Mouse (Mus musculus) MEL (cell line): ENCODE measurements around the gene Sparcl1. TPM values are rescaled to one million over a fixed set of nuclear protein-coding genes. Genes with fewer than 3 reads are reported as not detected.

Experiments used
- DNase-seq: peaks from one replicate; pipeline ENCODE4 v3.0.0; 2011; ENCODE audit warnings: low read depth, low spot score
- H3K27ac ChIP-seq: 2 replicates; pipeline ENCODE4 v1.5.1; 2012; ENCODE audit warnings: low read depth, mild to moderate bottlenecking, control low read depth, low read length, moderate library complexity; ENCODE audit not compliant: control insufficient read depth
- H3K27me3 ChIP-seq, 2 experiments: fragments of 150-350 bp in 1 of 2; sonication (generic) in 1 of 2; 2 replicates each; pipeline ENCODE4 v1.6.1; 2012; ENCODE audit warnings: low read length in 2 of 2, mild to moderate bottlenecking in 2 of 2, improper control_type of control experiment in 1 of 2, moderate library complexity in 1 of 2; ENCODE audit not compliant: insufficient read depth in 2 of 2, control insufficient read depth in 1 of 2
- H3K36me3 ChIP-seq, 2 experiments: 2 replicates each; pipeline ENCODE4 v1.6.1; 2012 to 2014; ENCODE audit warnings: low read length in 2 of 2, improper control_type of control experiment in 1 of 2, inconsistent platforms in 1 of 2, mild to moderate bottlenecking in 1 of 2; ENCODE audit not compliant: insufficient read depth in 2 of 2, control insufficient read depth in 1 of 2
- H3K4me1 ChIP-seq, 2 experiments: fragments of 150-350 bp in 1 of 2; sonication (generic) in 1 of 2; 2 replicates each; pipeline ENCODE4 v1.6.1; 2012; ENCODE audit warnings: low read length in 2 of 2, improper control_type of control experiment in 1 of 2, mild to moderate bottlenecking in 1 of 2; ENCODE audit not compliant: insufficient read depth in 2 of 2, control insufficient read depth in 1 of 2
- H3K4me3 ChIP-seq, 2 experiments: fragments of 150-350 bp in 1 of 2; sonication (generic) in 1 of 2; 2 replicates each; pipeline ENCODE4 v1.5.1; 2012; ENCODE audit warnings: low read depth in 2 of 2, low read length in 2 of 2, mild to moderate bottlenecking in 2 of 2, moderate library complexity in 2 of 2, control low read depth in 1 of 2, improper control_type of control experiment in 1 of 2; ENCODE audit not compliant: control insufficient read depth in 1 of 2, insufficient read depth in 1 of 2
- H3K79me2 ChIP-seq: 2 replicates; pipeline ENCODE4 v1.6.1; 2012; ENCODE audit warnings: mild to moderate bottlenecking, low read length, moderate library complexity; ENCODE audit not compliant: control insufficient read depth, poor library complexity, insufficient read depth
- H3K9ac ChIP-seq: 2 replicates; pipeline ENCODE4 v1.6.1; 2012; ENCODE audit warnings: low read depth, mild to moderate bottlenecking, control low read depth, low read length, moderate library complexity; ENCODE audit not compliant: control insufficient read depth, poor library complexity, severe bottlenecking
- H3K9me3 ChIP-seq: fragments of 150-350 bp; sonication (generic); replicated peaks from 2 replicates; pipeline ENCODE4 v1.6.1; 2012; ENCODE audit warnings: mild to moderate bottlenecking, low read length, improper control_type of control experiment, moderate library complexity; ENCODE audit not compliant: insufficient read depth
- BHLHE40 ChIP-seq: IDR thresholded peaks from 2 replicates; pipeline ENCODE4 v1.6.1; 2012; ENCODE audit warnings: low read depth, mild to moderate bottlenecking, inconsistent platforms, low read length, improper control_type of control experiment, borderline replicate concordance
- CHD2 ChIP-seq: IDR thresholded peaks from 2 replicates; pipeline ENCODE4 v1.6.1; 2011; ENCODE audit warnings: low read length, improper control_type of control experiment
- CTCF ChIP-seq, 3 experiments: IDR thresholded peaks in 2 of 3; conservative IDR thresholded peaks in 1 of 3; 2 replicates each; pipeline ENCODE4 v1.5.1; 2011 to 2012; ENCODE audit warnings: low read length in 3 of 3, low read depth in 2 of 3, mild to moderate bottlenecking in 2 of 3, improper control_type of control experiment in 1 of 3, inconsistent platforms in 1 of 3, mixed read lengths in 1 of 3, moderate library complexity in 1 of 3; ENCODE audit not compliant: control insufficient read depth in 1 of 3, insufficient read depth in 1 of 3, poor library complexity in 1 of 3, severe bottlenecking in 1 of 3
- GABPA ChIP-seq: IDR thresholded peaks from 2 replicates; pipeline ENCODE4 v1.6.1; 2012; ENCODE audit warnings: low read depth, mild to moderate bottlenecking, inconsistent platforms, low read length, improper control_type of control experiment, moderate library complexity
- JUND ChIP-seq: IDR thresholded peaks from 2 replicates; pipeline ENCODE4 v1.6.1; 2011; ENCODE audit warnings: low read depth, mild to moderate bottlenecking, improper control_type of control experiment, low read length
- MAX ChIP-seq: IDR thresholded peaks from 2 replicates; pipeline ENCODE4 v1.6.1; 2011; ENCODE audit warnings: low read length, improper control_type of control experiment
- MXI1 ChIP-seq: IDR thresholded peaks from 2 replicates; pipeline ENCODE4 v1.6.1; 2011; ENCODE audit warnings: mild to moderate bottlenecking, low read depth, low read length, improper control_type of control experiment
- MYB ChIP-seq: IDR thresholded peaks from 2 replicates; pipeline ENCODE4 v1.6.1; 2011; ENCODE audit warnings: mild to moderate bottlenecking, low read depth, low read length, improper control_type of control experiment
- NELFE ChIP-seq: IDR thresholded peaks from 2 replicates; pipeline ENCODE4 v1.6.1; 2011; ENCODE audit warnings: low read depth, low read length, improper control_type of control experiment
- NRF1 ChIP-seq: IDR thresholded peaks from 2 replicates; pipeline ENCODE4 v1.6.1; 2014; ENCODE audit warnings: low read depth, mild to moderate bottlenecking, inconsistent platforms, low read length, improper control_type of control experiment, moderate library complexity; ENCODE audit not compliant: poor library complexity, insufficient read depth, severe bottlenecking
- POLR2AphosphoS2 ChIP-seq: IDR thresholded peaks from 2 replicates; pipeline ENCODE4 v1.6.1; 2011; ENCODE audit warnings: low read length, improper control_type of control experiment
- POLR2AphosphoS5 ChIP-seq: IDR thresholded peaks from 2 replicates; pipeline ENCODE4 v1.6.1; 2012; ENCODE audit warnings: low read depth, borderline replicate concordance, mild to moderate bottlenecking, inconsistent platforms, low read length, moderate library complexity, mixed read lengths
- RAD21 ChIP-seq: IDR thresholded peaks from 2 replicates; pipeline ENCODE4 v1.6.1; 2011; ENCODE audit warnings: mild to moderate bottlenecking, low read depth, low read length, improper control_type of control experiment
- SIN3A ChIP-seq: IDR thresholded peaks from 2 replicates; pipeline ENCODE4 v1.6.1; 2012; ENCODE audit warnings: low read length, improper control_type of control experiment, inconsistent platforms
- SMC3 ChIP-seq: IDR thresholded peaks from 2 replicates; pipeline ENCODE4 v1.6.1; 2011; ENCODE audit warnings: low read depth, low read length, improper control_type of control experiment
- TAL1 ChIP-seq: IDR thresholded peaks from 2 replicates; pipeline ENCODE4 v1.6.1; 2012; ENCODE audit warnings: mild to moderate bottlenecking, inconsistent platforms, low read length, moderate library complexity, mixed read lengths
- TBP ChIP-seq: IDR thresholded peaks from 2 replicates; pipeline ENCODE4 v1.8.0; 2011; ENCODE audit warnings: low read depth, low read length, improper control_type of control experiment
- USF2 ChIP-seq, 2 experiments: IDR thresholded peaks; 2 replicates each; pipeline ENCODE4 v1.6.1; 2011 to 2012; ENCODE audit warnings: improper control_type of control experiment in 2 of 2, low read length in 2 of 2, borderline replicate concordance in 1 of 2, inconsistent platforms in 1 of 2, low read depth in 1 of 2, mild to moderate bottlenecking in 1 of 2; ENCODE audit not compliant: insufficient read depth in 1 of 2
- ZC3H11A ChIP-seq: IDR thresholded peaks from 2 replicates; pipeline ENCODE4 v1.6.1; 2012; ENCODE audit warnings: low read depth, mild to moderate bottlenecking, inconsistent platforms, low read length, improper control_type of control experiment
- ZNF384 ChIP-seq: IDR thresholded peaks from 2 replicates; pipeline ENCODE4 v1.6.1; 2012; ENCODE audit warnings: low read depth, mild to moderate bottlenecking, inconsistent platforms, low read length, improper control_type of control experiment
- polyA plus RNA-seq, 2 experiments: library from polyadenylated mRNA; stranded (reverse) in 1 of 2; unstranded in 1 of 2; fragments of >175 nt in 1 of 2; fragments of >200 nt in 1 of 2; gene quantifications; 2 replicates each; pipeline versions ENCODE4 v1.2.1 to v1.2.4; 2012; ENCODE audit warnings: low replicate concordance in 2 of 2, low read depth in 1 of 2; ENCODE audit not compliant: insufficient read length in 2 of 2, insufficient read depth in 1 of 2, missing spikeins in 1 of 2
- total RNA-seq: library from RNA; depleted of rRNA; stranded (reverse); fragments of 300-350 nt; gene quantifications from 2 replicates; pipeline ENCODE4 v1.2.3, GENCODE M21; 2012

Gene Sparcl1
- total and polyA plus RNA-seq, 3 experiments = not detected

DNA sequence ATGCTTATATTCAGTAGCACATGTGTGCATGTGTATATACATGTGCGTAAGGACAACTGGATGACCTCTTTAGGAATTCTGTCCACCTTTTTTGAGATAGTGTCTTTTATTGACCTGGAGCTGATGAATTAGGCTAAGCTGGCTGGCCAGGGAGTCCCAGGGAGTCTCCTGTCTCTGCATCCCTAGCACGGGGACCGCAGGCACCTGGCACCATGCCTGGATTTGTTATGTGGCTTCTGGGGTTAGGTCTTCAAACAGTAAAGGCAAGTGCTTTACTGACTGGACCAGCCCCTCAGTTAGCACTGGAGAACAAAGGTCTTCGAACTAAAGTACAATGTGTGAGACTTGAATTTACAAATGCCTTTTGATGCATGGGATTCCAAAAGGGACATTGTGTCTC, 30.5 kb upstream of the Sparcl1 start:
- no peak overlapping the region for H3K4me3 ChIP-seq
- no peaks in the 10 kb centered on the region for H3K36me3 ChIP-seq
- no peak for TF ChIP-seq MYB
- TF ChIP-seq NELFE = no peak
- TF ChIP-seq ZNF384 = no peak
- no peak for TF ChIP-seq CHD2
- no peak for TF ChIP-seq JUND
- TF ChIP-seq SMC3 = no peak
- no peak for TF ChIP-seq BHLHE40
- no peak for TF ChIP-seq TAL1
- TF ChIP-seq TBP = no peak
- no peak for TF ChIP-seq SIN3A
- TF ChIP-seq ZC3H11A = no peak
- TF ChIP-seq USF2 (IDR thresholded peaks at IDR 0.05; ENCODE audit: borderline replicate concordance in 1 of 2, insufficient read depth in 1 of 2, low read depth in 1 of 2, low read length in 2 of 2) = no peak
- no peak for TF ChIP-seq POLR2AphosphoS2
- TF ChIP-seq GABPA = no peak
- TF ChIP-seq MXI1 = no peak
- TF ChIP-seq RAD21 = no peak
- no peak for TF ChIP-seq CTCF (IDR thresholded peaks at IDR 0.05 in 2 of 3, conservative IDR thresholded peaks at IDR 0.05 in 1 of 3; ENCODE audit: control insufficient read depth in 1 of 3, insufficient read depth in 1 of 3, low read depth in 2 of 3, low read length in 3 of 3, poor library complexity in 1 of 3, severe bottlenecking in 1 of 3)
- TF ChIP-seq, all 39 proteins: peak for 0
- DNase-seq = no peak
- H3K9ac ChIP-seq = no peak overlapping the region
- no peaks in the 10 kb centered on the region for H3K9me3 ChIP-seq
- H3K27me3 ChIP-seq = no peaks in the 10 kb centered on the region
- no peak overlapping the region for H3K27ac ChIP-seq
- no peaks in the 10 kb centered on the region for H3K79me2 ChIP-seq
- H3K4me1 ChIP-seq = no peaks in the 10 kb centered on the region

DNA sequence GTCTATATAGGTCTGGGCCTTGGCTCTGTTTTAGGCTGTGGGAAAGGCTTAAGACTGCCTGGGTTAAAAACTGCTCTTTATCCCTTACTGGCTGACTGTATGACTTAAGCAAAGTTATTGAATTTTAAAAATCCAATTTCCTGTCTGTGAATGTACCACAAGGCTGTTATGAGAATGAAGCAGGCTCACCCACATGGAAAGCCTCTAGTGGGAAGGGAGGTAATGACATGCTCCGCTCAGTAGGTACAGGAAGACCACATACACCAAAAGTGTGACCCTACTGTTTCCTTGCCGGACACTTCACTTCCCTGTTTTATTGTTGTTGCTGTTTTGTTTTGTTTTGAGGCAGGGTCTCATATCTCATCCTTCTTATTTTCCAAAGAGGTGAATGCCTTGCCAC, 27.5 kb upstream of the Sparcl1 start:
- Histone ChIP-seq H3K27me3 (no peaks in the 10 kb centered on the region), H3K79me2 (no peaks in the 10 kb centered on the region), H3K36me3 (no peaks in the 10 kb centered on the region), H3K9me3 (no peaks in the 10 kb centered on the region), H3K4me1 (no peaks in the 10 kb centered on the region), H3K9ac (no peak overlapping the region), H3K4me3 (no peak overlapping the region), H3K27ac (no peak overlapping the region)
- TF ChIP-seq POLR2AphosphoS5 = no peak
- no peak for TF ChIP-seq MAX
- TF ChIP-seq NRF1 = no peak
- DNase-seq = no peak
